Mouse (Mus musculus) spleen, postnatal 36 days (tissue): ENCODE results near the gene Olfr692.

Experiments used
- DNase-seq, 2 experiments: peaks; one replicate each; pipeline ENCODE4 v3.0.0; 2022; ENCODE audit warnings: low spot score in 2 of 2, mixed read lengths in 1 of 2

Gene Olfr692

DNA sequence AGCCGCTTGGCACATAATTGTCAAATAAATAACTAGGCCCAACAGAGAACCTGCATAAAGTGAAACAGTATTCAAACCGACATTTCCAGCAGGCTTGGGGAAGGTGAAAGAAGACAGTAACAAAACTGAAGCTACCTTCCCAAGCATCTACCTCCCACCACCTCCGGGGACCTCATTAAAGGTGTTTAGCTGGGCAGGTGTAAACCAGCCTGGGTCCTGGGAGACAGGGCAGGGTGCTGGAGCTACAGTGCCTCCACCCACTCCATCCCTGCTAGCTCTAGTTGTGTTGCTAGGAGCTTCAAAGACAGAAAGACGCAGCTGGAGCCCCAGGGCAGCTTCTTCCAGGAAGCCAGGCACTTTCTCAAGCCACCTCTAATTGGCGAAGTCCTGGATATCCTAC lies 36.2 kb downstream of the Olfr692 start, which contains the start of gene Cnga4:
TSS of gene Cnga4 (plus strand) at position 301 of the 400 bp plus-strand sequence.
- no peak for DNase-seq

DNA sequence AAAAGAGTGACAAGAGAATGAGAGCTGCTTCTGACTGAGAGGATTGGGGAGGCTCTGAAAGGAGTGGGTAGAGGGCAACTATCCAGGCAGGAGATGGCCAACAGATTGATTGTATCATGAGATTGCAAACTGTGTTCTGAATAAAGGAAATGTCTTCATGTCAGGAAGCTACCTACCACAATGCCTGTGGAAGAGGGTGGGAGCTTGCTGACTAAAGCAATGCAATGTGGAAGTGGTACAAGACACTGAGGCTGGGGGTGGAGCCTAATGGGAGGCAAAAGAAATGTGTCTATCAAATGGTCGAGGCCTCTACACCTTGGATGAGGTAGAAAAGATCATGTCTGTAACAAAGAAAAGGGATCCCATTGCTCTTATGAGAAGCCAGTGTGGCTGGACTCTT lies 38.3 kb downstream of the Olfr692 start:
- no peak for DNase-seq

DNA sequence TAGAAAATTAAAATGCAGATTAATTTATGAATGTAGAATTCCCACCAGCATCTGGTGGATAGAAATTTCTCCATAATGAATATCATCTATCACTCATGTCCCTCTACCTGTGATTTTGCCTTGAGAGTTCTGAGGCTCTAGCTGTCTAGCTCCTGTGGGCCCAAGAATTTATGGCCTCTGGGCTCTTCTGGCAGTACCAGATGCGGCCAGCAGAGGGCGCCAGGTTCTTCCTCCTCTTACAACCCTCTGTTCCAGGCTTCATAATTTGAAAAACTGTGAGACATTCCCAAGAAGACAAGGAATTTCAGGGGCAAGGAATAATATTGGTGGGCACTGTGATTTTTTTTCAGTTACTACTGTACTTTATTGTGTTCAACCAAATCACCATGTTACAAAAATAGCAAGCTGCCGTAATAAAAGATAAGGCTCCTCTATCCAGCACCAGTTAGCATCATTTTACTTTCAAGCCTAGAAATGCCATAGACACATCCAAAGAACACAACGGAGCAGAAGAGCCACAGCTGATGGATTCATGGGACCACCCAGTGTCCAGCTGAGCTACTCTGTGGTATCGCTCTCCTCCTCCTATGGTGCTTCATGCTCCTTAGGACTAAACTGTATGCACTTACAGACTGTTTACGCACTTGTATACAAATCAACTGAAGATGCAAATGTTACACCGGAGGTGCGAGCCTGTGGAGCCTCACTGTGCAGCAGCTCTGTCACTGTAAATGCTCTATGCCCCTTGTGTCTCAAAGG lies 44.0 kb downstream of the Olfr692 start:
- DNase-seq = peak in 1 of 2 experiments; percentile 40

DNA sequence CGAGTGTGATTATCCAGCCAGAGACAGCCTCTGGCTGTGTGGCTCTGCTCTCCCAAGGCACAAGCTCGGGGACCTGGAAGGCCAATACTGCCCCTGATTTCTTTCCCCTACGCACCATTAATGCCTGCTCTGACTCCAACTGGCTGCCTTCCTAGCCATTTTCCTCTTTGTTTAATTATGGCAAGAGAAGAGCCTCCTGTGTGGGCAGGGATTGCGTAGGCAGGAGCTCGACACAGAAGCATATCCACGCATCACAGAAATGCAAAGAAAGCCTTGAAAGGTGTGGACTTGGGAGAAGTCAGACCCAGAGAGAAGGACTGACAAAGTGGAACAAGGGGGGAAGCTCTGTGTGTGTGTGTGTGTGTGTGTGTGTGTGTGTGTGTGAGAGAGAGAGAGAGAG lies 46.4 kb downstream of the Olfr692 start:
- no peak for DNase-seq

DNA sequence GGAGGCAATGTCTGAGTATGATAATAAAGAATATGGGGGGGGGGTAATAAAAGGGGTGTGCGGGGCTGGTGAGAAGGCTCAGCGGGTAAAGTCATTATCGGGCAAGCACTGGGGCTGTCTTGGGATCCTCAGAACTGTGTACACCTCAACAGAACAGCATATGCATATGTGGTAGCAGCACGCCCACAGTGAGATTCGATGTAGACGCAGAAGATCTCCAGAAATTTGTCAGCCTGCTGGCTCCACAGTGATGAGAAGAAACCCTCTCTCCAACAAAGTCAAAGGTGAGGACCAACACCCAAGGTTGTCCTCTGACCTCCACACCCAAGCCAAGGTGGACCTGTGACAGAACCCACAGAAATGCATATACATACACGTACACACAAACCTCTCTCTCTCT lies 48.5 kb downstream of the Olfr692 start:
- DNase-seq = no peak

DNA sequence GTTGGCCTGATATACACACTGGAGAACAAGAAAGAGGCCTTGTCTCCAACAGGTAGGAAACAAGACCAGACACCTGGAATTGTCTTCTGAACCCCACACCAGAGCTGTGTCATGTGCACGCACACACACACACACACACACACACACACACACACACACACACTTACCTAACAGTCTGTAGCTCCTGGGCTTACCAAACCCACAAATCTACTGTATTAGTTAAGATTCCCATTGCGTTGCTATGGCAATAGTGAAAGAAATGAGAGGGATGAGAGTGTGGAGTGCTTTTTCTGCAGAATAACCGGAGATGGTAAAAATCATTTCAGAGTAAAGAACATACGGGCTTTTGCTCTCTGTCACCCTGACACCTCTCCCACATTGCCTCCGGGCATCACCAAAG lies 50.1 kb downstream of the Olfr692 start:
- no peak for DNase-seq
